Mouse (Mus musculus) layer of hippocampus, adult 8-10 months (tissue): Measurements from ENCODE around the gene Gsx1. TPM values are rescaled to one million over a fixed set of nuclear protein-coding genes. Genes with fewer than 3 reads are reported as not detected.

Source experiments
- DNase-seq, 2 experiments: peaks; one replicate each; pipeline ENCODE4 v3.0.0; 2022; ENCODE audit warnings: low spot score in 2 of 2
- total RNA-seq, 4 experiments: library from RNA; stranded (reverse); gene quantifications; 2 replicates each; pipeline ENCODE4 v1.2.4; 2022

Gene Gsx1
- total RNA-seq, 4 experiments from 2014 or later = 0.26 to 0.58 (median 0.37) TPM

- no peak for DNase-seq
Measured at GRCm38 (mm10) chr5:147204905-147205304, 16.4 kb downstream of the Gsx1 start.

GRCm38 (mm10) chr5:147207852-147208251 lies 19.4 kb downstream of the Gsx1 start:
- DNase-seq = no peak

- no peak for DNase-seq
Measured at GRCm38 (mm10) chr5:147208471-147208870, 20.0 kb downstream of the Gsx1 start.

GRCm38 (mm10) chr5:147227354-147228112 lies 39.0 kb downstream of the Gsx1 start:
- DNase-seq = peak; percentile 47 to 80

GRCm38 (mm10) chr5:147235406-147236309 lies 47.2 kb downstream of the Gsx1 start:
- no peak for DNase-seq

Other genes with a start within 250 kb of the Gsx1 start
- 10 to 100 TPM; 20.9 to 24.1 (median 22.4) TPM for gene Gtf3a, start 240.0 kb upstream of the Gsx1 start, total RNA-seq
- gene Mtif3, start 224.9 kb upstream of the Gsx1 start, total RNA-seq = 10 to 100 TPM; 17.7 to 20.4 (median 20.0) TPM
- gene Lnx2, start 112.1 kb upstream of the Gsx1 start, total RNA-seq = 1 to 10 TPM; 5.8 to 7.2 (median 6.5) TPM
- 10 to 100 TPM; 65.2 to 70.8 (median 66.7) TPM for gene Polr1d, start 111.6 kb upstream of the Gsx1 start, total RNA-seq
- gene Pdx1, start 81.3 kb downstream of the Gsx1 start, total RNA-seq = not detected
- not detected for gene Cdx2, start 118.6 kb downstream of the Gsx1 start, total RNA-seq
- not detected for gene Urad, start 133.7 kb downstream of the Gsx1 start, total RNA-seq
- gene Flt3, start 211.8 kb downstream of the Gsx1 start, total RNA-seq = 10 to 100 TPM in 1 of 4 experiments, 1 to 10 TPM in 3; 8.3 to 11.6 (median 8.8) TPM
- gene Pan3, start 241.5 kb downstream of the Gsx1 start, total RNA-seq = 100 to 1,000 TPM in 3 of 4 experiments, 10 to 100 TPM in 1; 89.6 to 122 (median 118) TPM